Mouse (Mus musculus) embryo, embryonic 10.5 days (tissue): ENCODE data around the gene Minpp1.

Experiments
- DNase-seq: peaks from one replicate; pipeline ENCODE4 v3.0.0-alpha.2; 2015; ENCODE audit warnings: low spot score

The Minpp1 gene

DNA sequence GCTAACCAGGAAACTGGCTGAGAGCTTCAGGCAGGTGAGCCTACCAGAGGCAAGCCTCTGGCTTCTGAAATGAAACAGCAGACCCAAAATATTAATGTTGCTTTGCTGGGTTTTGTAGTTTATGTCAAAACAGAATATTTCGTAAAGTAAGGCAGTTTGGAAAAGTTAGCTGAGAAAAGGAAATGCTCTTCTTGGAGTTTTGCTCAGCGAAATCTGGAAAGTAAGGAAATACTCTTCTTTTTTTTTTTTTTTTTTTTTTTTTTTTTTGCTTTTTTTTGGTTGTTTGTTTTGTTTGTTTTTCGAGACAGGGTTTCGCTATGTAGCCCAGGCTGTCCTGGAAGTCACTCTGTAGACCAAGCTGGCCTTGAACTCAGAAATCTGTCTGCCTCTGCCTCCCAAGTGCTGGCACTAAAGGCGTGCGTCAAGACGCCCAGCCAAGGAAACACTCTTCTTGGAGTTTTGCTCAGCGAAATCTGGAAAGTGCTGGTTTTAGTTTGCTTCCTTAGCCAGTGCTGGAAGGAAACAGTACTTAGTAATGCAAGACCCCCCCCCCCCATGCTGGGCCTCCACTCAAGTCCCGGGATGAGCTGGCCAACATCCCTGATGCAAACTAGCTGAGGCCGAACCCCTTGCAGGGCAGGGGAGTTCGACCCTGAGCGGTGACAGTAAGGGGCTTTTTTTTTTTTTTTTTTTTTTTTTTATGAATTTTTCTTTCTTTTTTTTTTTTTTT lies 3.8 kb downstream of the Minpp1 start:
- no peak for DNase-seq

GRCm38 (mm10) chr19:32490976-32491375 lies 5.4 kb downstream of the Minpp1 start:
- no peak for DNase-seq

DNA sequence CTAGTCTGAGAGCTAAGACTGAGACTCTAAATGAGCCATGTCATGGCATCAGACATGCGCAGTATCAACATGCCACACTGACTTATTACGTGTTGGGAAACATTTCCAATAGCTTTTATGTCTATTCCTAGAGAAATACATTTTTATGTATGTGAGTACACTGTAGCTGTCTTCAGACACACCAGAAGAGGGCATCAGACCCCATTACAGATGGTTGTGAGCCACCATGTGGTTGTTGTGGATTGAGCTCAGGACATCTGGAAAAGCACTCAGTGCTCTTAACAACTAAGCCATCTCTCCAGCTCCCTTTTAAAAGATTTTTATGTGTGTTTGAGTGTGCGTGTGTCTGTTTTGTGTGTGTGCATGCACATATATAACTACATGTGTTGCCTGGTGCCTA lies 6.8 kb downstream of the Minpp1 start:
- DNase-seq = no peak

DNA sequence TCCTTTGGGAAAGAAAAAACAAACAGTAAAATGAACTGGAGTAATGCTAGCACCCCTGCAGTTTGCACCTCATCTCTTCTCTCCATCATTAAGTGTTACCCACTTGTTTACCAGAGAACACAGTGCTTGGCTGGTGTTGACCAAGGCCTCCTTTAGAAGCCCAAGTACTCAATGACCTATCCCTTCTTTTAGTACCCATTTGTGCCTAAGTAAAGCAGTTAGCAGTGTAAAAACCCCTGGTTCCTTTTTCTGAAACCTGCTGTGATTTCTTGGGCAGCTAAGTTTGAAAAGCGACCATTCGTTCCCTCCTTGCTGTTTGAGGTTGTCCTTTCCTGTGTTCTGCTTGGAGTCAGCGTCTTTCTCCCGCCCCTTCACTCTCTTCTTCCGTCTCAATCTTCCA lies 7.4 kb downstream of the Minpp1 start:
- no peak for DNase-seq

DNA sequence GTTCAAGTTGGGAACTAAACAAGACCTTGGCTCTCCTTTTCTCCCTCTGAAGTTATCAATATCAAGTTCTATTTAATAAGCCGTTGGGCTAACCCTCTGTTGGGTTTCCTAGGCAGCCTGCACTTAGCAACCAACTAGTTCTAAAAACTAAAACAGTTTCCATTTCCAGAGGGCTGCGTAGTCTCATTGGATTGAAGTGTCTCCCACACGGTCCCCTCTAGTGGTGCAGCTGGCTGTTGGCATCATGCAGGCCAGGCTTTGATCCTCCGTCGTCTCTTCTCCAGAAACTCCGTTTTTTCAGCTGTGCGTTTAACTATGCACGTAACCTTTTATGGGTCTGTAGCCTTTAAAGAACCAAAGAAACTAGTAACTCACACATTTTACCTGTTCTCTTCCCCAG lies 7.9 kb downstream of the Minpp1 start:
- DNase-seq = no peak

- DNase-seq = no peak
Measured at GRCm38 (mm10) chr19:32494611-32495010, 9.0 kb downstream of the Minpp1 start.

GRCm38 (mm10) chr19:32495034-32495433 lies 9.5 kb downstream of the Minpp1 start:
- DNase-seq = no peak

GRCm38 (mm10) chr19:32497411-32497810 lies 11.8 kb downstream of the Minpp1 start:
- DNase-seq = no peak

DNA sequence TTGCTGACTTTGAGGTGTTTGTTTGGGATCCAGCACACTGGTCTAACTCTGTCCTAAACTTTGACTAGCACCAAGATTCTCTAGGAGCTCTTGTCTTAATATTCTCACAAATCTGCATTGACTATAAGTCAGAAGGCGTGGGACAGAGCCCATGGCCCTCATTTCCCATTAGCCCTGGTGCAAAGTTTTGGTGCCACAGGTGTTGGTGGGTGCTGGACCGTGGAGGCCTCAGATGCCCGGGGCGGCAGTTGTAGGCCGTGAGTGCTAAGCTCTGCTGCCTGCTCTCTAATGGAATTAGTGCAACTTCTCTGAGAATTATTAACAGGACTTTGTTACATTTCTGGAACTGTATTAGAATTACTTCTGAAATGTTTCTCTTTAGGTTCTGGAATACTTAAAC lies 12.4 kb downstream of the Minpp1 start:
- DNase-seq = no peak

DNA sequence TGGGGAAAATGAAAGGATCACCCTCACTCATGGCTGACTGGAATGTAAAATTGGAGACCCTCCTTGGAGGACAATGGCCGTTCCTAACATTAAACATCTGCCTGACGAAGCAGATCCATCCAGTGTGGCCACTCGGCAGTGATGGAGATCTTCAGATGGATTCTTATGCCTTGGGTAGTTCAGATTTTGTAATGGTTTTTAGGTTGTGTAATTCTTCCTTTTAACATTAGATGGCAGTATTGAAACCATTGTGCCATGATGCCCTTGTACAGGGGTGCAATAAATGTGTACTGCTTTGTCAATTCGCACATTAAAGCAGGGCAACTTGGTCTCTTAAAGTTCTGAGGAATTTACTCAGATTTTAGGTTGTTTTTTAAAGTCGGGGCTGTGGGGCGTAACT lies 15.8 kb downstream of the Minpp1 start:
- DNase-seq = peak; percentile 54

- no peak for DNase-seq
Measured at GRCm38 (mm10) chr19:32506081-32506480, 20.5 kb downstream of the Minpp1 start.

DNA sequence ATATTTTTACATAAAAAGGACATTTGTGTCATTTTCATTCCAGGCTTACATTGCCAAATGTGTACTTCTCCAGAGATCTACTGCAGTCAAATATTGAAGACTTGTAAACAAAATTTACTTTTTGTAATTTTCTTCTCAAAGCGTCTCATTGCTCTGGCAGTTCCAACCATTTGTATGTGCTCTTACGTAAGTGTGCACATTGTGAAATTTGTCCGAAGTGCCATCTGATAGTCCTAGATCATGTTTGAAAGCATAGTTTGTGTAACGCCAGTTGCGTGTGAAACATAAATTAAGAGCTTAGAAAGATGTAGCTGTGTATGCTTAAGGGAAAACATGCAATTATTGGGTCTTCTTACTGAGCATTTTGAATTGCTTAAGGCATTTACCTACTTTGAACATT lies 20.9 kb downstream of the Minpp1 start:
- no peak for DNase-seq

- no peak for DNase-seq
Measured at GRCm38 (mm10) chr19:32507100-32507499, 21.5 kb downstream of the Minpp1 start.

GRCm38 (mm10) chr19:32507526-32507925 lies 22.0 kb downstream of the Minpp1 start:
- DNase-seq = no peak

DNA sequence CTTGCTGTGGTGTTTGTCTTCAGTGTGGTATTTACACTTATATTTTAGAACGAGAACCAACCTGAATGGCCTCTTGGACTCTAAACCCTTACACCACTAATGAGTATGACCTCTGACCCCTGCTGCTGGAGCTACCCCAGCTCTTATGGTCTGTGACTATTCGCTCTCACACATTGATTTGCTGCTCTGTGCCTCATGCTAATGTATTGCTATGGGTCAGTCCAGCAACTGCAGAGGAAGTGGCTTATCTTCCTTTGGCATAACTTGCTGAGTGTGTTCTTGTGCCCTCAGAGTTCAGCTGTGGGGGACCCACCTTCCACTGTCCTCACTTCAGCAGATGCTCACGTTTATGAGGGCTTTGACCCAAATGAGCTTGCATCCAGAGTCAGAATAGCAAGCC lies 24.7 kb downstream of the Minpp1 start:
- DNase-seq = no peak

- no peak for DNase-seq
Measured at GRCm38 (mm10) chr19:32510962-32511361, 25.4 kb downstream of the Minpp1 start.

DNA sequence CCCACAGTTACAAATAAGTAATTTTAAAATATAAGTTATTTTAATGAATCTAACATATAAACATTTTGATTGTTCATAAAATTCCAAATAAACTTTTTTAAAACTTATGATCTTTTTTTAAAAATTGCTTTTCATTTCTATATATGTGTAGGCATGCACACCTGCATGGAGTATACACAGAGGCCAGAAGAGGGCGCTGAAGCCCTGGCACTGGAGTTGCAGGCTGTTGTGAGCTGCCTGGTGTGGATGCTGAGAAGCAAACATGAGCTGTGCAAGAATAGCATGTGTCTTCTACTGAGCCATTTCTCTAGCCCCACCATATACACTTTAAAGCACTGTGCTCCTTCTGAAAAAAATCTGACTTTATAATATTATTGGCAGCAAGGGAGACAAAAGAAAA lies 26.9 kb downstream of the Minpp1 start:
- no peak for DNase-seq

DNA sequence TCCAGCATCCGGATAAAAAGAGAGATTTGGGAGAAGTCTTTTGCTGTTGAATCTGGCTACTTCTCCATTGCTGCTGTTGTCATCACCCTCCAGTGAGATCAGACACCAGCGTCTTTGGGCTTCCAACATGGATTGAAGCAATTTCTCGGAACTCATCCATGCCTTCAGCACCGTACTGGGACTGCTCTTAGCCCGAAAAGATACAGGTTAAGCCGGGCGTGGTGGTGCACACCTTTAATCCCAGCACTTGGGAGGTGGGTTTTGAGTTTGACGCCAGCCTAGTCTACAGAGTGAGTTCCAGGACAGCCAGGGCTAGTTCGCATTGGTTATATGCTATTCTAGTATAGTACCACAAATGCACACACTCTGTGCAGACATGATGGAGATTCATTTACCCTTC lies 31.0 kb downstream of the Minpp1 start:
- DNase-seq = no peak

DNA sequence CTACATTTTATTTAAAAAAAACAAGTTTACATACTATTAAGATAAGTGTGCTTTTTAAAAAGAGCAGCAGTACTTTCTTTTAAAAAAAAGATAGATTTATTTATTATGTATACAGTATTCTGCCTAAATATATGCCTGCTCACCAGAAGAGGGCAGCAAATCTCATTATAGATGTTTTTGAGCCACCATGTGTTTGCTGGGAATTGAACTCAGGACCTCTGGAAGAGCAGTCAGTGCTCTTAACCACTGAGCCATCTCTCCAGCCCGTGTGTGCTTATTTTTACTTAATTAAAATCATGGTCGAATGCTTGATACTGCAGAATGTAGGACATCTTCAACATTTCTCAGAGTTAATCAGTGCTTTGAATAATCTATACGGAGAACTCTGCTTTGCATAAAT lies 35.9 kb downstream of the Minpp1 start:
- no peak for DNase-seq

GRCm38 (mm10) chr19:32522247-32522646 lies 36.7 kb downstream of the Minpp1 start:
- no peak for DNase-seq

- DNase-seq = no peak
Measured at GRCm38 (mm10) chr19:32522753-32523307, 37.3 kb downstream of the Minpp1 start.

- no peak for DNase-seq
Measured at GRCm38 (mm10) chr19:32523769-32524515, 38.4 kb downstream of the Minpp1 start.

DNA sequence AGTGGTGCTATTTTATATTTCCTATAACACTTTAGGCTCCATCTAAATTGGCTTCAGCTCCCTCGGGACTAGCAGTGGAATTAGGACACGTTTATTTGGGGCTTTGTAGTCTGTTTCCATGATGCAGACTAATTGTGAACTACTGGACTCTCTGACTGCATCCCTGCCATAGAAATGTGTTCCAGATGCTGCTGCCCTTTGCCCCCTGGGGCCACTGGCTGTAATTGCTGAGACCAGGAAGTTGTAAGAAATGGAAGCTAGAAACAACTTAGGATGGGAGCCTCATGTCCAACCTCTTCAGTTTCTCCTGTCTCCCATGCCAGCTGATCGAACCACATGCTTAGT lies 38.9 kb downstream of the Minpp1 start:
- DNase-seq = peak; percentile 42

- DNase-seq = no peak
Measured at GRCm38 (mm10) chr19:32527139-32527538, 41.6 kb downstream of the Minpp1 start.
